Mouse (Mus musculus) cerebellum, adult 2 months (tissue): ENCODE results near the gene Efnb2. TPM values are rescaled to one million over a fixed set of nuclear protein-coding genes. Genes with fewer than 3 reads are reported as not detected.
A peak's percentile ranks its signal among the peaks of the same experiment; 100 is the strongest.

Experiments used
- DNase-seq, 2 experiments: peaks; one replicate each; pipeline ENCODE4 v3.0.0; 2021
- H3K27ac ChIP-seq: fragments of 200-500 bp; 2 replicates; pipeline ENCODE4 v1.5.1; 2012; ENCODE audit warnings: low read length, control low read depth, inconsistent platforms; ENCODE audit not compliant: insufficient read depth
- H3K27me3 ChIP-seq: fragments of 200-500 bp; 2 replicates; pipeline ENCODE4 v1.6.1; 2012; ENCODE audit warnings: inconsistent platforms, mild to moderate bottlenecking, low read length, moderate library complexity; ENCODE audit not compliant: control insufficient read depth, insufficient read depth
- H3K4me1 ChIP-seq: fragments of 200-500 bp; 2 replicates; pipeline ENCODE4 v1.6.1; 2011; ENCODE audit warnings: low read length; ENCODE audit not compliant: control insufficient read depth, insufficient read depth
- H3K4me3 ChIP-seq: fragments of 200-500 bp; replicated peaks from 2 replicates; pipeline ENCODE3; 2011; ENCODE audit warnings: mild to moderate bottlenecking, low read depth, low read length, control low read depth; ENCODE audit not compliant: insufficient read depth
- CTCF ChIP-seq: fragments of 200-500 bp; IDR thresholded peaks from 2 replicates; pipeline ENCODE4 v1.5.1; 2011; ENCODE audit warnings: low read depth, mild to moderate bottlenecking, control low read depth, low read length, moderate library complexity, borderline replicate concordance; ENCODE audit not compliant: insufficient read depth
- POLR2A ChIP-seq: fragments of 200-500 bp; IDR thresholded peaks from 2 replicates; pipeline ENCODE4 v1.6.1; 2011; ENCODE audit warnings: low read length, control low read depth, borderline replicate concordance; ENCODE audit not compliant: insufficient read depth
- WGBS: fragments of 180-500 bp; shearing (Covaris S2); methylation state at CpG from one replicate; pipeline ENCODE4 v1.1.7; 2018; 5-methylcytosine and 5-hydroxymethylcytosine counted together
- polyA plus RNA-seq: library from polyadenylated mRNA; depleted of rRNA; stranded (reverse); fragments of >200 nt; gene quantifications from 2 replicates; pipeline ENCODE4 v1.2.3, GENCODE M21; 2012

The Efnb2 gene
- polyA plus RNA-seq, 1 experiment, result 14.3 TPM

DNA sequence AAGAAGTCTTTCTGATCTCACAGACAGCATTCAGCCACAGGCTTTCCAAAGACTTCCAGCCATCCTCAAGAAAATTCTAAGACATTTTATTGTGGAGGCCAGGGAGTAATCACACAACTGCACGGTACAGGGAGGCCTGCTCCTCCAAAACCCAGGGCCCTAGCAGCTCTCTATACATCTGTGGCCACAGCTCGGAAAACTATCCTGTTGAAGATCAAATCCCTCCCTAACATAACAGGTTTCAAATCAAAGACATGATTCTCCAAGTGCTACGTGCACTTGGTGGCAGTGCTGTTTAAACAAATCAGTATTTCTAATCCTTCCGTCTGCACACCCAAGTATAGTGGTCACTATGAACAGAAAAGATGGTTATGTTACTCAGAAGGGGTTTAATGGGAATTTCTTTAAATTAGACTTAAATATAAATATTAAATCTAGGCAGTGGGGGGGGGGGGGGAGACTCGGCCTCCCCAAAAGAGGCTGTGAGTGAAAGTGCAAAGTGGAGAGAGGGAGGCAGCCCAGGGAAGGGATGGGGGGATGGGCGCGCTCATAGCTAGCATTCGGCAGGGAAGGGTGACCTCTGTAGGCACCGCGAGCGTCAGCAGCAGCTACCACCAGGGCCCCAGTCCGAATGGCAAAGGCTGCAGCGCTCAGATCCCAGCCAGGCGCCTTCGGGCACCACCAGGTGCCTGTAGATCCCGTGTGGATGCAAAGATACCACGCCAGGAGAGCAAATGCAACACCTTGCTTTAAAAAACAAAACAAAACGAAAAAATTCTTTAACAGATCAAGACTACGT is 2.4 kb downstream of the Efnb2 start:
- no peak overlapping the region for H3K4me3 ChIP-seq
- DNase-seq, result peak; percentile 63 to 71
- 0 out of 2 replicates have a peak, but pooled peaks cover 4% of the 10 kb centered on the region for H3K4me1 ChIP-seq
- TF ChIP-seq POLR2A (no peak), CTCF (peak; percentile 69)
- 28% methylated on average over 19 of the region's 19 CpGs for WGBS
- H3K27ac ChIP-seq, result no peak overlapping the region
- no peaks in the 10 kb centered on the region for H3K27me3 ChIP-seq

DNA sequence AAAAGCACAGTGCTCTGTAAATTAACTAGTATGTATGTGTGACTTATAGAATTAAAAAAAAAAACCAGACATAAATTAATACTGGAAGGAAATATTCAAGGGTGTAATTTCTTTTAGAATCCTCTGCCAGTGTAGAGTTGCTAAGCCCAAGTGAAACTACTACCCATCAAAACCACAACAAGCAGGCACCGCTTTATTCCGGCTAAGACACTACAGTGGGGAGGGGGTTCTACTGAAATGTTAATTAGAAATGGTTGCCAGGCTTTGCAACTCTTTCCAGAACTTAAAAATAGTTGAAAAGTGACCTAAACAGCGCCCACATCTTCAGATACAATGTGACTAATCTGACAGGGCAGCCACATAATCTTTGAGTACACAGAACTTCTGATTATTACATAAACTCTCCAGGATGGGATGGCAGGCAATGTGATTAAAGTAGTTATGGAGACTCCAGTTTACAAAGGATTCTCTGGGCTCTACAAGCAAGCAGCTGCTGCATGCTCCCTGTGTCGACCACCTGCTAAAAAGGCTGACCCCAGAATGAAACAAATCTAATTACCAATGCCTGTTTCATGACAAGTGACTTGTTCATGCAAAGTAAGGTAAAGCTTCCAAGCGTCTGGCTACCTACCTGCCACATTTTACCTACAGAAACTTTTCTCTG is 3.2 kb downstream of the Efnb2 start:
- WGBS, result 89% methylated on average over 5 of the region's 5 CpGs

DNA sequence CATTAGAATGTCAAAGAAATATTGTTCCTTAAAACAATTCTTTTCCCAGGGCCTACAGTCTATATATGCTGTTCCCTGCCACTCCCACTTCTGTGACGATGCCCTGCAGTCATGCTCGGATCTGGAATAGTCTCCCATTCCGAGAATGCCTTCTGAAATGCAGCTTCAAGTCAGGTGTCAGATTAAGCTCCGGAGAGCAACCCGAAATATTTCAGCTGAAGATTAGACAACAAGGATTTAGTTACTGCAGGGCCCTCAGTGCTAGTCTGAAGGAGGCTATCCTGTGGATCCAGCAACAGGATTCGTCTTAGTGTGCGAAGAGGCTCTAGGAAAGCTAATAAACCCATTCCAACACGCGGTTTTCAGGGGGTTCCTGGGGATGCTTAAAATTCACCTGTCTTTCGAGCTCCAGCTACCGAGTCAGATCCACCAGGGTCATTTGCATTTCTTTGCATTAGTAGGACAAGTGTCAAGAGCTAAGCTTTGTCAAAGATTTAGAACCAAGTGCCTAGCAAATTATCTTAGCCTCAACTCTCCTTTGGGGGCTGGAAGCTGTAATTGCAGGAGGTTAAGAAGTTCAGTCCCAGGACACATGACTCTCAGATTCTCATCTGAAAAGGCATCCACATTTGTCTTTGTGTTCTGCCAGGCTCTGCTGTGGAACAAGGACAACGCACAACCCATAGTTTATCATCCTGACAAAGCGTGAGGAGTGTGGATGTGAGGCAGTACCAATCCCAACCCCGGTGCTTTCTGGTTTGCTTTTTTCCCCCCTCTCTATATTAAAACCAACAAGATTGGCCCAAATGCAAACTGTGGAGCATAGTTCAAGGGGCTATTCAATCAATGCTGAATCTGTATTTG is 4.2 kb downstream of the Efnb2 start:
- no peak overlapping the region for H3K4me3 ChIP-seq
- H3K27me3 ChIP-seq, result no peaks in the 10 kb centered on the region
- TF ChIP-seq POLR2A, result no peak
- no peak for TF ChIP-seq CTCF
- no peak for DNase-seq
- WGBS, result 80% methylated on average over 14 of the region's 14 CpGs
- no peak overlapping the region for H3K27ac ChIP-seq
- 0 out of 2 replicates have a peak, but pooled peaks cover 4% of the 10 kb centered on the region for H3K4me1 ChIP-seq

More for the DNA sequence above, 3.2 kb downstream of the Efnb2 start:
- Histone ChIP-seq H3K27me3 (no peaks in the 10 kb centered on the region), H3K4me1 (0 out of 2 replicates have a peak, but pooled peaks cover 4% of the 10 kb centered on the region), H3K27ac (no peak overlapping the region), H3K4me3 (no peak overlapping the region)
- DNase-seq, result no peak
- TF ChIP-seq POLR2A (no peak), CTCF (no peak)

DNA sequence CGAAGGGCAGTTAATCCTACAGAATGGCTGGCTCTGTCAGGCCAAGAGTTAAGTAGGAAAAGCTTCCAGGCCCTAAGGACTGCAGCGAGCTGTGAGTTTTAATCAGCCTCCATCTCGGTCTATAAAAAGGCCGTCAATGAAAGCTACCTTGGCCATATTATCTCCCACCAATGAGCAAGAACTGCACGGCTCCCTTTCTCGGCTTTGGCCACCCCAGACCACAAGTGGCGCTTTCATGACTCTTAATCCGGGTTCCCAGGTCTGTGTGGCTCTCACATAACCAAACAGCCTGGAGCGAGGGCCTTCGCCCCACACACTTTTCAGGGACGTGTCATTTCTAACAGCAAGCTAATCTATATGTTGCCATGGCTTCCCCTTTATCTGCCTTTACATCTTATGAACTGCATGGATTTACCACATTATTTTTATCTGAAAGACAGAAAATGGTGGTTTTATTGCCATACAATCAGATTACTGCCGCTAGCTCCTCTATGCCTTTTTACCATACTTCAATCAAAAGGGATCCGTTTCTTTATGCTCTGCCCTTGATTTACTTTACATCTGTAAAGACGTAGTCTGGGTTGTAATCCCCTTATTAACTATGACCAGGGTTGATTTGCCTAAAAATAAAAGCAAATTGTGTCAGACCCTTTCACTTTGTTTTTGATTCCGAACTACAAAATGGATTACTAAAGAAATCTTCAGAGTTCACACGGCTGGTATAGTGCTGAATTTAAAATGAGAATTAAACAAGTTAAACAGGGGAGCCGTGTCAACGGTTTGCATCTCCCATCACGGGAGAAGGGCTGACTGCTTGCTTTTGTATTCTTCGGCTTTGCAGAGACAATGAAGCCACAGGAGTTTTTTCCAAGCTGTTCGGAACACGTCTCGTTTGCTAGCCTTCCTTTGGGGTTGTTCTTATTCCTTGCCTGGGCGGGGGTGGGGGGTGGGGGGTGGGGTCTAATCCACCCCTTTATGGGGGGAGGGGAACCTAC is 5.4 kb downstream of the Efnb2 start:
- Histone ChIP-seq H3K27ac (no peak overlapping the region), H3K4me3 (no peak overlapping the region), H3K27me3 (no peaks in the 10 kb centered on the region), H3K4me1 (0 out of 2 replicates have a peak, but pooled peaks cover 4% of the 10 kb centered on the region)
- DNase-seq, result no peak
- 81% methylated on average over 24 of the region's 24 CpGs for WGBS
- no peak for TF ChIP-seq CTCF
- TF ChIP-seq POLR2A, result no peak

DNA sequence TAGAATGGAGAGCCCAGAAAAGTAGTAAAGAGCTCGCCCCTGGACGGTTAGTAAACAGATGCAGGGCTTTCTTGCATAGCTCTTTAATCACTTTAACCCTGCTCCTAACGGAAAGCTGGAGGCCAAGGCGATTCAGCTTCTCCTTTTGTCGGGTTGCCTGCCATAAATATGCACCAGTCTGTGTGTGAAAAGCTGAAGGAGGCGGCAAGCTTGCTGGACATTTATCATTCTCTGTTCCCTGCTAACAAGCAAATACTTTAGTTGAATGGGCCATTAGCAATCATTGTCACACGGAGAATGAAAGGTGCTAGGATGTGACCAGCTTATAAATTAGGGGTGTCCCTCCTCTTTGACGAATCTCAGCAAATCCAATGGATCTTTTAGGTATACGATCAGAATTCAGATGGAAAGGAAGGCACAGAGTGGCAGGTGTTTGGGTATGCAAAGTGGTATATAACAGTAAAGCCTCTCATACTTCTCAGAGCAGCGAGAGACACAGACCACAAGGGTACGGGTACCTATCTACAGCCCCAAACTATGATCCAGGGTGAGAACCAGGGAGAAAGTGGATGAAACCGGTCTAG is 7.0 kb downstream of the Efnb2 start:
- Histone ChIP-seq H3K27ac (no peak overlapping the region), H3K4me1 (no peaks in the 10 kb centered on the region), H3K27me3 (no peaks in the 10 kb centered on the region), H3K4me3 (no peak overlapping the region)
- no peak for DNase-seq
- no peak for TF ChIP-seq CTCF
- TF ChIP-seq POLR2A, result no peak
- 83% methylated on average over 12 of the region's 12 CpGs for WGBS

DNA sequence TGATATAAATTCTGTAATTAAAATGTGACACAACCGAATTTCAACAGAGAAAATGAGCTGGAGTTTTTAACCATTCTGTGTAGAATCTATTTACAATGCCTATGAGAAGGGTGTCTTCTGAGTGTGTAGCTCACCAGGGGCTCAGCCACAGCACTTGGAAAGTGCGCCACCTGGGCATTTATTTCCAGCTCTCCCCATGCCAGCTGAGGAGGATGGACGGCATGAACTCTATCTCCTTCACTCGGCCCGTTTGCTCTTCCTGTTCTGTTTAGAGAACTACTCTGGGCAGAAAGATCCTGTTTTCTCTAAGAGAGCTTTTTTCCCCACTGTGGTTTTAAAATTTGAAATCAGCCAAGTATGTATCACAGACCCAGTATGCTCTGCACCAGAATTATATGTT is 7.7 kb downstream of the Efnb2 start:
- Histone ChIP-seq H3K4me1 (no peaks in the 10 kb centered on the region), H3K4me3 (no peak overlapping the region), H3K27ac (no peak overlapping the region), H3K27me3 (no peaks in the 10 kb centered on the region)
- DNase-seq, result no peak
- TF ChIP-seq CTCF (no peak), POLR2A (no peak)
- 70% methylated on average over 5 of the region's 5 CpGs for whole genome bisulfite sequencing

DNA sequence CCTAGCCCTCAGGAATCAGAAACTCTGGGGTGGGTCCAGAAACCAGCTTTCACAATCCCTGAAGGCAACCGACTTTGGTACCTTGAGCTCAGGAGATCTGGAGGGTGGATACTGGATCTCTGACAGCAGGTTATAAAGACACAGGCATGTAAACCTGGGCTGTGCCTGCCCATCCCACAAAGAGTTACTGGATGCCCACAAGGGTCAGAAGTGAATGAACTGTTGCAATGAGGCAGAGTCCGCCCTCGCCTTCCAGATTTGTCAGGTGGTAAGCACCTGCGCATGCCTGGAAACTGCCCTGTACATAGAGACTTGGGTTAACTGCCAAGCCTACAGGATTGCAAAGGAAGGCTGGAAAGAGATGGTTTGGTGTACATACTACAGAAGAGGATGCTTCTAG is 8.7 kb downstream of the Efnb2 start:
- Histone ChIP-seq H3K4me1 (no peaks in the 10 kb centered on the region), H3K27me3 (no peaks in the 10 kb centered on the region), H3K27ac (no peak overlapping the region), H3K4me3 (no peak overlapping the region)
- DNase-seq, result no peak
- TF ChIP-seq POLR2A (no peak), CTCF (no peak)
- 95% methylated on average over 4 of the region's 4 CpGs for WGBS
